Mouse (Mus musculus) spleen, adult 18-20 months (tissue): ENCODE measurements at regions not wholly inside any gene's neighbourhood (a gene's known extent, or its start where the extent isn't known, plus 50 kb on each side); places are given as distances from the start of the nearest gene placed in this dataset.
A peak's percentile ranks its signal among the peaks of the same experiment; 100 is the strongest.

Experiments
- DNase-seq, 2 experiments: peaks; one replicate each; pipeline ENCODE4 v3.0.0; 2022; ENCODE audit warnings: mixed read lengths in 2 of 2

DNA sequence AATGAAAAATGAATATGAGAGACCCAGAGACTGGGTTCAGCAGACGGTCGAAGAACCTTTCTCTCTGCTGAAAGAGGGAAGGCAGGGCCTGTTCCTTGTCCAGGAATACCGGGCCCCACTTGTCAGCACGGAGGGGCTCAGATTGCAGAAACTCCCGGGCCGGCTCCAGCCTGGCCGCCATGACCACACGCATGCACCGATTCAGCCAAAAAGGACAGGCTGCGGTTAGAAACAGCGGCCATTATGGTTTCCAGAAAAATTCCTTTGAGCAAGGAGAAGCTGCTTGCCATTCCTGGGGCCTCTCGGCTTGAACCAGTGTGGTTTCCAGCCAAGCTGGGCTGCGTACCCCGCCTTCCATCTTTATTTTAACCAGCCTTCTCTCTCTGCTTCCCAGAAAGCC, 64.7 kb upstream of the Tnrc6c start:
- no peak for DNase-seq

DNA sequence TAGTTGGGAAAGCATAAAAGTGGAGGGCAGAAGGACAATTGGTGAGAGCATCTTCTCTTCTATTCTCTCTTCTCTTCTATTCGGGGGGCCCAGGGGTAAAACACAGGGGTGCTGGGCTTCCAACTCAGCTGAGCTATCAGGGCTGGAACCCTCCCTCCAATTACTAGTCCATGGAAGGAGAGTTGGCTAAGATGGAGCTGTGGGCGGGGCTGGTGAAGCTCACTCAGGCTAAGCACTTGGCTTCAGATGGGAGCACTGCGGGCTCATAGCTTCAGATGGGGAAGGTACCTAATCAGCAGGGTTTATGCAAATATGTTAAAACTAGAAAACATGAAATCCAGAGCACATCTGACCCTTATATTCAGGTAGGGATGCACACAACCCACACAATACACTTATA, 61.5 kb upstream of the Tnrc6c start:
- DNase-seq = no peak

DNA sequence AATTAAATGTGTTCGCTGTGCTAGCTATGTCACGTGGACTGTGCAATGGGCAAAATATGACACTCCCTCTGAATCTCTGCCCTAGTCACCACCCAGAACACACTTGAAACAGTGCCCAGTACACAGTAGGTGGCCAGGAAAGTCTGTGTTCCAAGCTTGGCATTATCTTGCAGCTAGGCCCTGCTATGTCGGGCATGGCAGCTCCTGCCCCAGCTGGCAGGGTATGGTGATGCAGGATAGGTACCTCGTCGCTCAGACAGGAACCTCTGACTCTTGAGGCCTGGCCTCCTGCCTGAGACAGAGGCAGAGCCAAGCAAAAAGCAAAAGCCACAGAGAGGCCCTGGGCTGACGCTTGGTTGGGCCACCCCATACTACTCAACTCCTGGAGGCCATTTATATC, 57.9 kb upstream of the Tnrc6c start:
- no peak for DNase-seq

DNA sequence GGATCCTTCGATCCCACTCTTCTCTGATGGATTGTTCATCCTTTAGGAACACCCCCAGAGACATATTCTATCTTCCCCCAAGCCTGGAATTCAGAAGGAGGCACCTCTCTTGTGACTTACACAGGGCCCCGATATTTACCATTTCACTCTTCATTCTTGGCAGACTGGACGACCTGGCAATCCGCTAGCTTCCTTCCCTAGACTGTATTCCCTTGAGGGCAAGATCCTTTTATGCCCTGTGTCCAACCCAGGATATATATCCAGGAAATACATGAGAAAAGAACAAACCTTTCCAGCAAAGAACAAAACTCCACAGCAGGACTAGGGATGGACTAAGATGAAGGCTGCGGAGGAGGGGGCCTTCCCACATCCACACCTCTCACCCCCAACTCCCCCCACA, 56.3 kb upstream of the Tnrc6c start:
- DNase-seq = no peak

DNA sequence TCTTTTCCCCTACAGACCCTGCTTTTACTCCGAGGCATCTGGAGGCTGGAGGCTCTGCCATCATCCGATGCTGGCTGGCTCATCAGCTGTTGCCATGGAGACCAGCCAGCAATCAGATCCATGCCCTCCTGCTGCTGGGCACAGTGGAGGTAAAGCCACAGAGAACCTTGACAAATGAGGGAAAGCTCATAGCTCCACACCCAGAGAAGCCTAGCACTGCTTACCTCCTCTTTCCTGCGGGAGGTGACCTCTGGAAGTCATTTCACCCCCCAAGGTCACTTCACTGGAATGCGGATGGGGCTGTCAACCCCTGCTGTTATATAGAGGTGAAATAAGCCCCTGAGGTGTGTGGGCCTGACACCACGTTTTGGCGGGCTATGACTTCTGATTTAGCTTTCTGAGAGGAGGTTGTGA, 55.9 kb upstream of the Tnrc6c start:
- no peak for DNase-seq

DNA sequence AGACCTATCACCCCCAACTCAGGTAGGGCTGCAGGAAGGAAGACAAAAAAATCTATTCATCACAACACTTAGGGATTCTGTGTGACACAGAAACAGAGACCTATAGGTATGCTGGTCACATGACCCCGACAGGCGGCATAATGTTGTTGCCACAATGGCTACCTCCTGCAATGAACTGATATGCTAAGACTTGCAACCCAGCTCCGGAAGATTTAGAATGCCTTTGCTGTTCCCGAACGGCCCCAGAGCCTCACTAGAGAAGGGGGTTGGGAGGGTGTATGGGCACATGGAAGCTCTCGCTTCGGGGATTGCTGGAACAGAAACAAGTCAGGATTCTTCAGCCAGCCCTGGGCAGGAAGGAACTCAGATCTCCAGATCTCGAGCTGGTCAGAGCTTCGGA, 55.5 kb upstream of the Tnrc6c start:
- peak in 1 of 2 experiments; percentile 28 for DNase-seq

DNA sequence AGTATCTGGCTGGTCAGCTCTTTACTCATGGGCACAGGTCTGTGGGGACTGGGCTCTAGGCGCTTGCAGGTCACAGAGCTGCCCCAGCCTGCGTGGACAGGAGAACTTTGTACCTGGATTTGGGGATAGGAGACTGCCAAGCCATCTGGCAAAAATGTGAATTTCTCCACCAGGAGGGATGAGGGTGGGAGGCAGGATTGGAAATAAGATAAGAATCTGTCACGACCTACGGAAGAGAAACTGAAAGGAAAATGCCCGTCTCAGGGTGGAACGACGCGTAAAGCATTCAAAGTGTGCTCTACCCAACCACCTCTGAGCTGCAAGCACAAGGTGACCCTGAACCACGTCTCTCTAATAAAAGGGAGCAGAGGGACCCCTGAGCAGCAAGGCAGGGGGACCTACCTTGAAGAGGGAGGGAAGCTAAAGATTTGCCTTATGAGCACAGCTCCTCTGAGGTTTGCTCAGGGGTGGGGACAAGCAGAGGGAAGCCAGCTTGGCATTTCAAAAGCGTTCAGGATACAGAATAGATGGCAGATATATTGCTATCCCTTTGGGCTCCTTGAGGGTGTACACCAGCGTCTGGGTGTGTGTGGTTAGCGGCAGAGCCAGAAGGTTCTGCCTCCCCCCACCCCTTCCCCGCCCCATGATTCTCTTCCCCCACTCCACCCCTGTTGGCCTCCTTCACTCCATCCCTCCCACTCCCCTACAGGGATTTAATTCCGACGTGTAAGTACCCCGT, 54.9 kb upstream of the Tnrc6c start:
- DNase-seq = peak in 1 of 2 experiments; percentile 34

DNA sequence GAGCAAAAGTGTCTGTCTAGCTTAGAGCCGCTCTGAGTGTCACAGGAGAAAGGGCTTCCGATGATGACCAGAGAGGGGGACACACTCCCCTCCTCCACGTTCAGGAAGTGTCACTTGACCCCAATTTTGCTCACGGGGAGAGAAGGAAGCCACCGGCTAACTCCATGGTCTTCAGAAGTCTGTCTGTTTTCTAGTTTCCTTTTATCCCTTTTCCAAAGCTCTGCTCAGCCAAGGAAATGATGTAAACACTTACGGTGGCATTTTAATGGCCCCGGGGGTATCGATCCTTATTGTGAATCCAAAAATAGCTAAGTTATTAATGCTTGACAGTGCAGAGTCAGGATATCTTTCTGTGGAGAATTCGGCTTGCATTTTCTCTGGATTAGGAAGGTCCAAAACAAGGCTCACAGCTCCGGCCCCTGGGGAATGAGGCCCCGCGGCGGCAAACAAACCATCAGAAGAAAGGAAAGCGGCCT, 54.3 kb upstream of the Tnrc6c start:
- DNase-seq = peak in 1 of 2 experiments; percentile 16

DNA sequence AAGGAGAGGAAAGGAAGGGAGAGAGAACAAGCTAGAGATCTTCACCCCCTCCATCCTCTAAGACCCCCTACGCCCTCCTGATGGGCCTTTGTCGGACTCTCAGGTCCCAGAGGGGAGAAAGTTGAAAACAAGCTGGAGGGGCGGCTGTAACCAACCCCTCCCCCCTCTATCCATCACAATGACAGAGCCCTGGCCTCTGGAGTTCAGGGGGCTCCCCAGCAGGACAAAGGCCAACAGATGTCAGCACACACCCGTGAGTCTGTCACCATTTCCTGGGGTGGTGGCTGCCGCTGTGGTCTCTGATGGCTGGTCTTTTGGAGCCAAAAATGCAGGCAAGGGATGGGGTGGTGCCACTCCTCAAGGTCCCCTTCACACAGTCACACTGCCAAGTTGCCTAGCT, 52.9 kb upstream of the Tnrc6c start:
- no peak for DNase-seq

DNA sequence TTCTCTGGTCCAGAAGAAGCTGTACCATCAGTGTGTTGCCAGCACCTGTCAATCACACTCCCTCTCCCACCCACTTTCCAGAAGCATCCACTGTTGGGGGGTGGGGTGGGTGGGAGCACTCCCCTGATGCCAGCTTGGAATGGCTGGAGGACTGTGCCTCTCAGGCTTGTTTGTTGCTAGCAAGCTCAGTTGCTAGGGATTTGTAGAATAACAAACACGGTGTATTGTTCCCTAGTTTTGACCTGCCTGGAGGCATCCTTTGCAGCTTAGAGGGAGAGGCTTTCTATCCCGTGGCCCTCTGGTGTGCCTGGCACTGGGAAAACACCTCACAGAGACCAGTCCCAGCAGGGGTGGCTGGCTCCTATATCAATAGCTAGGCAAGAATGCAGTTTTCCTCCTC, 50.1 kb upstream of the Tnrc6c start:
- no peak for DNase-seq
